Mouse (Mus musculus): ENCODE data around the gene Xylt1.

DNA sequence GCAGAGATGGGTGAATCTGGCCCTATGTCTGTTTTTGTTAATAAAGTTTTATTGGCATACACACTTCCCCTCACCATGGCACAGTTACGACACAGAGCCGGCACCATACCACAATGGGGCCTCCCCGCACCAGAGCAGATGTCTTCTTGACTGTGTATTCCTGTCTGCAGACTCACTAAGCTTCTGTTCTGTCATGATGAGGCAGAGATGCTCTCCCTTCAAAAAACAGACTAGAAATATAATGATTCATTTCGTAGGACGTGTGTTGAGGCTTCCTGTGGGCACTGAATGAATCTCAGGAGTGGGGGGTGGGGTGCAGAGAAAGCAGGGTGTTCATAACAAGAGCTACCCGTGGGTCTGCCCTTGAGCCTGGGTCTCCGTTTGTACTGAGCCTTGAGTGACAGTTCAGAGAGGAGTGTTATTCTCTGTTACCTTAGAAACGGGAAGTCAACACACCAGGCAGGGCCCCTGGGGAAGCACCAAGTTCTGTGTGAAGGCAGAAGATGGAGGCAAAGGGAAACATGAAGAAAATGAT, 48.0 kb downstream of the Xylt1 start:
- TF ChIP-seq CTCF (IDR thresholded peaks at IDR 0.05; ENCODE audit: borderline replicate concordance, control insufficient read depth, extremely low read depth, insufficient read depth, low read length, poor library complexity) (no peak), POLR2A (IDR thresholded peaks at IDR 0.05; ENCODE audit: control insufficient read depth, extremely low read depth, insufficient read depth, low read length, poor library complexity) (no peak)

All from thymus, adult 2 months (tissue).